Mouse (Mus musculus) kidney, adult 2 months (tissue): ENCODE data around the gene Arfgef2. TPM values are rescaled to one million over a fixed set of nuclear protein-coding genes. Genes with fewer than 3 reads are reported as not detected.
"Not testable (repeated sequence)": the region's sequence is repeated elsewhere in the genome, so short reads cannot be mapped to it uniquely, and the experiment has no call there.

Experiments used
- DNase-seq: peaks from one replicate; pipeline ENCODE4 v3.0.0; 2021
- H3K27ac ChIP-seq: fragments of 200-500 bp; 2 replicates; pipeline ENCODE4 v1.5.1; 2012; ENCODE audit warnings: low read depth, low read length, control low read depth, inconsistent platforms; ENCODE audit not compliant: insufficient read depth
- H3K27me3 ChIP-seq: fragments of 200-500 bp; replicated peaks from 2 replicates; pipeline ENCODE4 v1.6.1; 2012; ENCODE audit warnings: mild to moderate bottlenecking, moderate library complexity, low read length, inconsistent platforms; ENCODE audit not compliant: control insufficient read depth, insufficient read depth
- H3K36me3 ChIP-seq: fragments of 200-500 bp; 2 replicates; pipeline ENCODE4 v1.6.1; 2012; ENCODE audit warnings: mild to moderate bottlenecking, moderate library complexity, low read length, inconsistent platforms; ENCODE audit not compliant: control insufficient read depth, insufficient read depth
- H3K4me1 ChIP-seq: fragments of 200-500 bp; 2 replicates; pipeline ENCODE4 v1.6.1; 2011; ENCODE audit warnings: low read length; ENCODE audit not compliant: control insufficient read depth, insufficient read depth
- H3K4me3 ChIP-seq: fragments of 200-500 bp; 2 replicates; pipeline ENCODE4 v1.5.1; 2011; ENCODE audit warnings: mild to moderate bottlenecking, low read depth, low read length, control low read depth; ENCODE audit not compliant: insufficient read depth
- CTCF ChIP-seq: fragments of 200-500 bp; conservative IDR thresholded peaks from 2 replicates; pipeline ENCODE4 v1.5.1; 2011; ENCODE audit warnings: low read depth, mild to moderate bottlenecking, control low read depth, low read length, moderate library complexity, mixed read lengths; ENCODE audit not compliant: insufficient read depth, insufficient read length
- POLR2A ChIP-seq: fragments of 200-500 bp; IDR thresholded peaks from one replicate; pipeline ENCODE4 v1.6.1; 2011; ENCODE audit warnings: low read depth, low read length, control low read depth
- whole genome bisulfite sequencing: fragments of 180-500 bp; shearing (Covaris S2); methylation state at CpG from one replicate; pipeline ENCODE4 v1.1.7; 2018; 5-methylcytosine and 5-hydroxymethylcytosine counted together
- polyA plus RNA-seq: library from polyadenylated mRNA; depleted of rRNA; stranded (reverse); fragments of >200 nt; gene quantifications from 2 replicates; pipeline ENCODE4 v1.2.3, GENCODE M21; 2012

Arfgef2 gene
- polyA plus RNA-seq, 1 experiment = 17.9 TPM

GRCm38 (mm10) chr2:166793542-166794214 is 11.7 kb upstream of the Arfgef2 start:
- H3K4me3 ChIP-seq = peak overlapping the region; percentile 84
- DNase-seq = peak; percentile 91
- under 1% methylated on average over 72 of the region's 76 CpGs for WGBS
- peak overlapping the region; percentile 72 for H3K27ac ChIP-seq
- not testable (repeated sequence) for H3K27me3 ChIP-seq, H3K36me3 ChIP-seq, H3K4me1 ChIP-seq
- peak; percentile 54 for TF ChIP-seq POLR2A

DNA sequence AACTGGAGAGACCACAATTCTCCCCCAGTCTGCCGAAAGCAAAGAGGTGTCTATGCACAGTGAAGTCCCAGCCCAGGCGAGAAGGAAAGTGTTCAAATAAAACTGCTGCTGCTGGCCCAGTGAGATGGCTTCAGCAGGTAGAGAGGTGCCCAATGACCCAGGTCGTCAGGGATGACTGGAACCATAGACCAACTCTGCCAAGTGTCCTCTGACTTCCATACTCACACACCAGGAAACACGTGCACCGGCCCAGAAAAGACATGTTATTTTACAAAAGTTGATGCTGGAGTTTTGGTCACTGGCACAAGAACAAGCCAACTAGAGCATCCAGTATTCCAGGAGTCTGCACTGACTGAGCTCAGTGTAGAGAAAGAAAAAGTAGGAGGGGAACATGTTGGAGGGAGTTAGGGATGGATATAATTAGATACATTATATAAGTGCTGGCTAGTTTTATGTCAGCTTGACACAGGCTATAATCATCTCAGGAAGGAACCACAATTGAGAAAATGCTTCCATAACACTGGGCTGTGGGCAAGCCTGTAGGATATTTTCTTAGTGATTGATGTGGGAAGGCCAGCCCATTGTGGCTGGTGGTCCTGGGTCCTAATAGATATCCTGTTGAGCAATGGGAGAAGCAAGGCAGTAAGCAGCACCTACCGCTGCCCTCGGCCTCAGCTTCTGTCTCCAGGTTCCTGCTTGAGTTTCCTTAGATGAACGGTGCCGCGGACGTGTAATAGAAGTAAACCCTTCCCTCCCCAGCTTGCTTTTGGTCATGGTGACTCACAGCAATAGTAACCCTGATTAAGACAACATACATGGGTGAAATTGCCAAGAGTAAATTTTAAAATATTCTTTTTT is 5.5 kb upstream of the Arfgef2 start:
- H3K4me1 ChIP-seq = peaks cover 8% of the 10 kb centered on the region; the same call in 1 of the 2 replicates
- no peaks in the 10 kb centered on the region for H3K36me3 ChIP-seq
- H3K27ac ChIP-seq = no peak overlapping the region
- DNase-seq = peak; percentile 76
- TF ChIP-seq POLR2A = no peak
- TF ChIP-seq CTCF = no peak
- no peak overlapping the region for H3K4me3 ChIP-seq
- 57% methylated on average over 11 of the region's 11 CpGs for WGBS
- H3K27me3 ChIP-seq = no peaks in the 10 kb centered on the region

DNA sequence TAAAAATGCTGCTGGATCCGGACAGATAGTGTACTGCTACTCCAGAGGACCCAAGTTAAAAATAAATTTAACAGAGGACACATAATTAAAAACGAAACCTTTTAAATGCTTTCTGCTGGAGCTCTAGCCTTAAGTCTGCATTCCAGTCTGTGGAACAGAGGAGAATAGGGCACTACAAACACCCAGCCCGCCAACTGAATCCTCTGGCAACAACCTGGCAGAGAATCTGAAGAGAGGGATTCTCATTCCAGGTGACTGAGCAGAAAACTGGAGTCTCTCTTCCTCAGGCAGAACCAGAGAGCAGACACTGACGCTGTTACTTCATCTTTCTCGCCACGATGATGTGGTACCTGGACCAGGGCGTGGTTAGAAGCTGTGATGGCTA is 4.9 kb upstream of the Arfgef2 start:
- Histone ChIP-seq H3K4me1 (peaks cover 8% of the 10 kb centered on the region; the same call in 1 of the 2 replicates), H3K27ac (no peak overlapping the region), H3K36me3 (no peaks in the 10 kb centered on the region), H3K27me3 (no peaks in the 10 kb centered on the region), H3K4me3 (no peak overlapping the region)
- TF ChIP-seq POLR2A (no peak), CTCF (no peak)
- DNase-seq = no peak
- 81% methylated on average over 7 of the region's 7 CpGs for WGBS

GRCm38 (mm10) chr2:166801436-166801835 is 4.0 kb upstream of the Arfgef2 start:
- H3K4me3 ChIP-seq = no peak overlapping the region
- 84% methylated on average over 2 of the region's 2 CpGs for WGBS

GRCm38 (mm10) chr2:166803298-166803697 is 2.1 kb upstream of the Arfgef2 start:
- no peaks in the 10 kb centered on the region for H3K36me3 ChIP-seq
- no peak for TF ChIP-seq CTCF
- TF ChIP-seq POLR2A = no peak
- H3K27me3 ChIP-seq = no peaks in the 10 kb centered on the region
- no peak overlapping the region for H3K27ac ChIP-seq
- no peak for DNase-seq
- 92% methylated on average over 3 of the region's 3 CpGs for WGBS
- H3K4me1 ChIP-seq = peaks cover 18% of the 10 kb centered on the region
- no peak overlapping the region for H3K4me3 ChIP-seq

More at GRCm38 (mm10) chr2:166801436-166801835, 4.0 kb upstream of the Arfgef2 start:
- no peaks in the 10 kb centered on the region for H3K27me3 ChIP-seq
- TF ChIP-seq CTCF = no peak
- TF ChIP-seq POLR2A = no peak
- no peak for DNase-seq
- no peaks in the 10 kb centered on the region for H3K36me3 ChIP-seq
- peaks cover 11% of the 10 kb centered on the region for H3K4me1 ChIP-seq
- no peak overlapping the region for H3K27ac ChIP-seq

- H3K4me1 ChIP-seq = peaks cover 10% of the 10 kb centered on the region
- TF ChIP-seq CTCF (no peak), POLR2A (no peak)
- no peaks in the 10 kb centered on the region for H3K36me3 ChIP-seq
- WGBS = 11% methylated on average over 14 of the region's 14 CpGs
- H3K27me3 ChIP-seq = no peaks in the 10 kb centered on the region
- no peak for DNase-seq
- peak overlapping the region; percentile 100 for H3K4me3 ChIP-seq
- H3K27ac ChIP-seq = peak overlapping the region; percentile 95
Observed at GRCm38 (mm10) chr2:166806173-166806705, 851 bp downstream of the Arfgef2 start.

- Histone ChIP-seq H3K4me3 (peak overlapping the region; percentile 30; the same call in 1 of the 2 replicates), H3K27ac (peak overlapping the region; percentile 46; the same call in 1 of the 2 replicates), H3K4me1 (peaks cover 10% of the 10 kb centered on the region), H3K36me3 (no peaks in the 10 kb centered on the region), H3K27me3 (no peaks in the 10 kb centered on the region)
- TF ChIP-seq CTCF (no peak), POLR2A (no peak)
- DNase-seq = no peak
- 56% methylated on average over 6 of the region's 6 CpGs for WGBS
Observed at GRCm38 (mm10) chr2:166806813-166807212, 1.4 kb downstream of the Arfgef2 start.
